Mouse (Mus musculus) lung, adult 2 months (tissue): Measurements from ENCODE around the gene Zc3h10.

Experiments
- CTCF ChIP-seq: fragments of 200-500 bp; IDR thresholded peaks from 2 replicates; pipeline ENCODE4 v1.5.1; 2011; ENCODE audit warnings: mild to moderate bottlenecking, low read length, control low read depth; ENCODE audit not compliant: insufficient read depth
- POLR2A ChIP-seq: fragments of 200-500 bp; IDR thresholded peaks from 2 replicates; pipeline ENCODE4 v1.6.1; 2011; ENCODE audit warnings: low read depth, mild to moderate bottlenecking, control low read depth, low read length, borderline replicate concordance; ENCODE audit errors: extremely low read depth

DNA sequence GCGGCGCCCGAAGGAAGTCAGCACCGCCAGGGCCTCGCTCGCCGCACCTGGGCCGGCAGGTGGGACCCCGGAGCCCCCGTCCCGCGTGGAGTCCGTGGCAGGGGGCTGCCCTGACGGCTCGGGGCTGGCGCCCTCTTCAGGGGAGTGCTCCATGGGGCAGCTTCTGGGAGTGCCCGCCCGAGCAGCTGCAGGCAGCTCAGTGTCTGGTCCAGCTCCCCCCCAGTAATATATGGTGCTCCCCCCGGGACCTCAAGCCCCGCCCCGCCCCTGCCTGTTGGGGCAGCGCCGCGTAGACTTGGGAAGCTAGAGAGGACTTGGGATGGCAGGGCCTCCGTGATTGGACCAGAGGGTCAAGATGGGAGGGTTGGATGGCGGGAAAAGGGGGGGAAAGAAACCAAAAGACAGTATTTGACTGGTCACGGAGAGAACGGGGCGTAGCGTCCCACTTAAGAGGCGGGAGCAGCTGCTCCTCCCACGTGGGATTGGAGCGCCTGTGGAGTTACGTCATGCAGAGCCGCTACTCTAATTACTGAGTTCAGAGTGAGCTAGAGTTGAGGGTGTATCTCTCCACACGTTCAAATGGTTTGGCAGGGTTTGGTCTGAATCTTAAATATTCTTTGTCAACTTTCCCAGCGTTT, 21.8 kb downstream of the Zc3h10 start, which contains the start of gene Esyt1:
- TF ChIP-seq POLR2A (peak; percentile 82; the same call in 1 of the 2 replicates), CTCF (no peak)
